Mouse (Mus musculus) midbrain, postnatal 0 days (tissue): ENCODE data around the gene Dnm2. TPM values are rescaled to one million over a fixed set of nuclear protein-coding genes. Genes with fewer than 3 reads are reported as not detected.

Experiments used
- ATAC-seq: fragments of 200-750 bp; cut with Nextera tagmentation; 2 replicates; pipeline ENCODE4 v1.8.0; 2017; ENCODE audit warnings: moderate number of reproducible peaks, mild to moderate bottlenecking, moderate TSS enrichment, moderate library complexity; ENCODE audit not compliant: low FRiP score
- DNase-seq: peaks from one replicate; pipeline ENCODE4 v3.0.0-alpha.2; 2015; ENCODE audit warnings: low spot score
- H3K27ac ChIP-seq: fragments of 300-500 bp; sonication (generic); 2 replicates; pipeline ENCODE4 v1.5.1; 2014; ENCODE audit warnings: low read depth, mild to moderate bottlenecking, low read length, mixed read lengths
- H3K27me3 ChIP-seq: fragments of 300-500 bp; sonication (generic); 2 replicates; pipeline ENCODE4 v1.6.1; 2014; ENCODE audit warnings: low read length, control low read depth, mixed read lengths; ENCODE audit not compliant: insufficient read depth
- H3K36me3 ChIP-seq: fragments of 300-500 bp; sonication (generic); 2 replicates; pipeline ENCODE4 v1.6.1; 2014; ENCODE audit warnings: low read length, control low read depth, mixed read lengths; ENCODE audit not compliant: insufficient read depth
- H3K4me1 ChIP-seq: fragments of 300-500 bp; sonication (generic); 2 replicates; pipeline ENCODE4 v1.6.1; 2014; ENCODE audit warnings: mild to moderate bottlenecking, control low read depth, antibody characterized with exemption, low read length, mixed read lengths; ENCODE audit not compliant: insufficient read depth
- H3K4me2 ChIP-seq: fragments of 300-500 bp; sonication (generic); 2 replicates; pipeline ENCODE4 v1.6.1; 2014; ENCODE audit warnings: low read depth, mild to moderate bottlenecking, low read length, mixed read lengths; ENCODE audit not compliant: poor library complexity, severe bottlenecking
- H3K4me3 ChIP-seq: fragments of 300-500 bp; sonication (generic); 2 replicates; pipeline ENCODE4 v1.5.1; 2014; ENCODE audit warnings: low read depth, mild to moderate bottlenecking, low read length, moderate library complexity
- H3K9ac ChIP-seq: fragments of 300-500 bp; sonication (generic); replicated peaks from 2 replicates; pipeline ENCODE4 v1.6.1; 2014; ENCODE audit warnings: mild to moderate bottlenecking, low read length, moderate library complexity, mixed read lengths; ENCODE audit not compliant: poor library complexity, severe bottlenecking
- H3K9me3 ChIP-seq: fragments of 300-500 bp; sonication (generic); 2 replicates; pipeline ENCODE4 v1.6.1; 2016; ENCODE audit warnings: low read length, control low read depth
- CTCF ChIP-seq: IDR thresholded peaks from 2 replicates; pipeline ENCODE4 v1.5.1; 2016; ENCODE audit warnings: antibody characterized with exemption, mild to moderate bottlenecking
- WGBS: fragments of 180-500 bp; shearing (Covaris S2); extraction: QIAGEN DNeasy Blood & Tissue Kit; methylation state at CpG from one replicate; pipeline ENCODE4 v1.1.7; 2014; 5-methylcytosine and 5-hydroxymethylcytosine counted together
- polyA plus RNA-seq: library from polyadenylated mRNA; unstranded; fragments of >200 nt; fragmentation: Nextera tagmentation; extraction: Ambion mirVana; gene quantifications from 2 replicates; pipeline ENCODE4 v1.2.1, GENCODE M21; 2015
- total RNA-seq: library from RNA; depleted of rRNA; stranded (reverse); fragments of >200 nt; gene quantifications from 2 replicates; pipeline ENCODE4 v1.2.3, GENCODE M21; 2014

The Dnm2 gene
- total and polyA plus RNA-seq, 2 experiments from 2014 or later, result 59.2 to 69.2 TPM

- Histone ChIP-seq H3K27me3 (no peaks in the 10 kb centered on the region), H3K4me1 (peaks cover 6% of the 10 kb centered on the region), H3K27ac (peak overlapping the region; percentile 96), H3K9me3 (no peaks in the 10 kb centered on the region), H3K4me2 (peak overlapping the region; percentile 71), H3K9ac (peak overlapping the region; percentile 95; the same call in 1 of the 2 replicates), H3K36me3 (0 out of 2 replicates have a peak, but pooled peaks cover 3% of the 10 kb centered on the region), H3K4me3 (peak overlapping the region; percentile 79)
- ATAC-seq (peak; percentile 41), DNase-seq (no peak)
- peak; percentile 5; the same call in 1 of the 2 replicates for TF ChIP-seq CTCF
- WGBS, result 5% methylated on average over 9 of the region's 9 CpGs
These were observed 120.7 kb downstream of the Dnm2 start for GRCm38 (mm10) chr9:21545351-21545915.

GRCm38 (mm10) chr9:21545916-21546788, 121.4 kb downstream of the Dnm2 start:
- Histone ChIP-seq H3K9ac (peak overlapping the region; percentile 95), H3K27me3 (no peaks in the 10 kb centered on the region), H3K4me2 (peak overlapping the region; percentile 71), H3K4me3 (peak overlapping the region; percentile 79), H3K4me1 (peaks cover 6% of the 10 kb centered on the region), H3K27ac (peak overlapping the region; percentile 96), H3K9me3 (no peaks in the 10 kb centered on the region), H3K36me3 (peaks cover 3% of the 10 kb centered on the region; the same call in 1 of the 2 replicates)
- DNase-seq (peak; percentile 98), ATAC-seq (peak; percentile 94)
- peak; percentile 69 for TF ChIP-seq CTCF
- WGBS, result under 1% methylated on average over 60 of the region's 67 CpGs

GRCm38 (mm10) chr9:21546789-21547074, 122.0 kb downstream of the Dnm2 start, which contains the start of gene Carm1:
Gene Carm1, plus strand, starts transcription at chr9:21546894.
- Histone ChIP-seq H3K27me3 (no peaks in the 10 kb centered on the region), H3K27ac (peak within 1 kb of the TSS; percentile 96), H3K9me3 (no peaks in the 10 kb centered on the region), H3K36me3 (peaks cover 3% of the 10 kb centered on the region; the same call in 1 of the 2 replicates), H3K4me1 (peaks cover 6% of the 10 kb centered on the region), H3K4me2 (peak within 1 kb of the TSS; percentile 71), H3K4me3 (peak within 1 kb of the TSS; percentile 79), H3K9ac (peak within 1 kb of the TSS; percentile 95)
- no peak for DNase-seq
- no peak for ATAC-seq
- TF ChIP-seq CTCF, result no peak
- 0% methylated on average over 4 of the region's 52 CpGs for WGBS

- Histone ChIP-seq H3K36me3 (peaks cover 3% of the 10 kb centered on the region; the same call in 1 of the 2 replicates), H3K4me1 (peaks cover 6% of the 10 kb centered on the region), H3K27ac (peak overlapping the region; percentile 96), H3K4me2 (peak overlapping the region; percentile 71), H3K9ac (peak overlapping the region; percentile 95), H3K9me3 (no peaks in the 10 kb centered on the region), H3K27me3 (no peaks in the 10 kb centered on the region), H3K4me3 (peak overlapping the region; percentile 79)
- ATAC-seq (peak; percentile 19), DNase-seq (peak; percentile 62)
- under 1% methylated on average over 30 of the region's 66 CpGs for WGBS
- TF ChIP-seq CTCF, result peak; percentile 2
These were observed 122.6 kb downstream of the Dnm2 start for GRCm38 (mm10) chr9:21547075-21547941.

GRCm38 (mm10) chr9:21551049-21551448, 126.3 kb downstream of the Dnm2 start:
- Histone ChIP-seq H3K36me3 (peaks cover 10% of the 10 kb centered on the region; the same call in 1 of the 2 replicates), H3K9ac (no peak overlapping the region), H3K27ac (no peak overlapping the region), H3K4me3 (no peak overlapping the region), H3K4me1 (peaks cover 6% of the 10 kb centered on the region), H3K9me3 (no peaks in the 10 kb centered on the region), H3K27me3 (no peaks in the 10 kb centered on the region), H3K4me2 (no peak overlapping the region)
- 90% methylated on average over 2 of the region's 2 CpGs for WGBS
- DNase-seq (no peak), ATAC-seq (no peak)
- no peak for TF ChIP-seq CTCF
